Comparison of ENCODE assay signal across 13 mouse cellular contexts in the genomic region with DNA sequence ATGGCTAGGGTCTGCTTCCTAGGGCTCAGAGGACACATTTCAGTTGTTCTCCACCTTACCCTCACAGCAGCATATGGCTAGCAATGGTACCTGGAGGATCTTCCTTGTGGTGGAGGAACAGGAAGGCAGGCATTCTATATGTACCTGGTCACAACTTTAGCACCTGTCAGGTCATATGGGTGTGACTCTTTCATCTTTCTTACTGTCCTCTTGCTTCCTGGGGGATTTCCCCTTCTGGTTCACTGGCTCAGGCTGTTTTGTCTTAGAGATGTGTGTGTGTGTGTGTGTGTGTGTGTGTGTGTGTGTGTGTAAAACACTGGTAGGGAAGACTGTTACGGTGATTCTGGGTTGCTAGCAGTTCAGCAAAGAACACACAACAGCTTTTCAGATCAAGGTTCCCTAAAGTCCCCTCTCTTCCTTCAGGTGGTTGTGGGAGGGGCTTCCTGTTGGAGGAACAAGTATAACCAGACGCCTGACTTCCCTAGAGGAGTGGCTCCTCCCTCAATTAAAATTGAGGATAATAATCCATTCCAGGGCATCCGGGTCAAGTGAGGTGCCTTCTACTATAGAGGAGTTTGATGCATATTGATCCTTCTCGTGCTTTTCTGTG. TPM values are rescaled to one million over a fixed set of nuclear protein-coding genes. Genes with fewer than 3 reads are reported as not detected.
A peak's percentile ranks its signal among the peaks of the same experiment; 100 is the strongest.
DNase-seq lines count a peak whose midpoint lies in the region; ATAC-seq and TF ChIP-seq lines count a peak whose summit lies in the region.
"Had no signal": no experiment of that assay in that cellular context is flagged by ENCODE, and none has a peak within 500 bp of the region (broad histone marks: within the 10 kb centered on the region; RNA-seq: fewer than 3 reads in every experiment).

No protein-coding gene starts in this region.

- no peaks in the 10 kb centered on the region for H3K27me3 ChIP-seq in thymus, adult 2 months (ENCODE audit: control insufficient read depth, insufficient read depth, low read length)
- no peaks in the 10 kb centered on the region for H3K27me3 ChIP-seq in liver, embryonic 11.5 days (replicated peaks; ENCODE audit: control insufficient read depth, insufficient read depth, low read length)
- no peaks in the 10 kb centered on the region for H3K27me3 ChIP-seq in stomach, embryonic 14.5 days (ENCODE audit: control insufficient read depth, insufficient read depth, low read length)
- peaks cover 4% of the 10 kb centered on the region; the same call in 1 of the 2 replicates for H3K27me3 ChIP-seq in heart, embryonic 11.5 days (ENCODE audit: control insufficient read depth, insufficient read depth, low read length)

- H3K27ac ChIP-seq in thymus, adult 2 months (ENCODE audit: control insufficient read depth, insufficient read depth, low read length), result peak overlapping the region; percentile 91
- H3K27ac ChIP-seq in liver, embryonic 11.5 days (ENCODE audit: low read depth, low read length), result peak overlapping the region; percentile 48; the same call in 1 of the 2 replicates
- no peak overlapping the region; the same call in 1 of the 2 replicates for H3K27ac ChIP-seq in stomach, embryonic 14.5 days (ENCODE audit: low read length)
- H3K27ac ChIP-seq in heart, embryonic 11.5 days (ENCODE audit: low read depth, low read length), result no peak overlapping the region
- H3K27ac ChIP-seq: hindbrain, embryonic 14.5 days; limb, embryonic 10.5 days had no signal

- no peak for TF ChIP-seq POLR2A in thymus, adult 2 months (IDR thresholded peaks at IDR 0.05; ENCODE audit: control insufficient read depth, extremely low read depth, insufficient read depth, low read length, poor library complexity)

- H3K9me3 ChIP-seq in liver, embryonic 11.5 days (ENCODE audit: control insufficient read depth, low read length), result no peaks in the 10 kb centered on the region
- no peaks in the 10 kb centered on the region for H3K9me3 ChIP-seq in stomach, embryonic 14.5 days (ENCODE audit: control insufficient read depth, low read depth, low read length)
- H3K9me3 ChIP-seq in heart, embryonic 11.5 days (replicated peaks; ENCODE audit: control insufficient read depth, low read length), result no peaks in the 10 kb centered on the region
- H3K9me3 ChIP-seq: limb, embryonic 10.5 days had no signal

- peak overlapping the region; percentile 94 for H3K4me2 ChIP-seq in liver, embryonic 11.5 days
- peak overlapping the region; percentile 93; the same call in 1 of the 2 replicates for H3K4me2 ChIP-seq in stomach, embryonic 14.5 days (replicated peaks; ENCODE audit: low read depth, low read length)
- H3K4me2 ChIP-seq in heart, embryonic 11.5 days, result no peak overlapping the region
- H3K4me2 ChIP-seq: hindbrain, embryonic 14.5 days had no signal

- H3K4me1 ChIP-seq in thymus, adult 2 months (replicated peaks; ENCODE audit: control insufficient read depth, insufficient read depth, low read length), result peaks cover 42% of the 10 kb centered on the region
- H3K4me1 ChIP-seq in liver, embryonic 11.5 days (replicated peaks; ENCODE audit: control insufficient read depth, insufficient read depth, low read length), result peaks cover 10% of the 10 kb centered on the region
- H3K4me1 ChIP-seq in stomach, embryonic 14.5 days (ENCODE audit: control insufficient read depth, insufficient read depth, low read length), result 0 out of 2 replicates have a peak, but pooled peaks cover 2% of the 10 kb centered on the region
- H3K4me1 ChIP-seq in heart, embryonic 11.5 days (ENCODE audit: control insufficient read depth, insufficient read depth, low read length), result peaks cover 6% of the 10 kb centered on the region; the same call in 1 of the 2 replicates

- peak overlapping the region; percentile 22; the same call in 1 of the 2 replicates for H3K4me3 ChIP-seq in thymus, adult 2 months (ENCODE audit: control insufficient read depth, insufficient read depth, low read length)
- H3K4me3 ChIP-seq in liver, embryonic 11.5 days (ENCODE audit: low read depth, low read length), result no peak overlapping the region
- no peak overlapping the region for H3K4me3 ChIP-seq in stomach, embryonic 14.5 days (ENCODE audit: low read depth, low read length)
- no peak overlapping the region for H3K4me3 ChIP-seq in heart, embryonic 11.5 days (ENCODE audit: low read depth, low read length)
- H3K4me3 ChIP-seq: limb, embryonic 10.5 days had no signal

- no peak for DNase-seq in thymus, adult 2 months
- DNase-seq in thymus, postnatal 25 days, result no peak
- DNase-seq in T-cell, adult 2 months (ENCODE audit: low spot score), result peak; percentile 69
- DNase-seq in liver, embryonic 11.5 days (ENCODE audit: low spot score), result no peak
- DNase-seq in cerebellum, adult 11-12 months, result no peak
- no peak for DNase-seq in adipocyte (ENCODE audit: low spot score)
- DNase-seq: adrenal gland, postnatal 14 days; cerebellum, postnatal 10 days; midbrain, embryonic 14.5 days had no signal

- H3K9ac ChIP-seq in liver, embryonic 11.5 days (ENCODE audit: low read depth, low read length), result no peak overlapping the region
- no peak overlapping the region for H3K9ac ChIP-seq in stomach, embryonic 14.5 days (replicated peaks; ENCODE audit: low read depth, low read length)
- H3K9ac ChIP-seq in heart, embryonic 11.5 days (ENCODE audit: low read depth, low read length), result no peak overlapping the region
- H3K9ac ChIP-seq: hindbrain, embryonic 14.5 days had no signal

- H3K36me3 ChIP-seq in thymus, adult 2 months (ENCODE audit: control insufficient read depth, insufficient read depth, low read length), result no peaks in the 10 kb centered on the region
- H3K36me3 ChIP-seq in liver, embryonic 11.5 days (ENCODE audit: control insufficient read depth, insufficient read depth, low read length), result no peaks in the 10 kb centered on the region
- H3K36me3 ChIP-seq in stomach, embryonic 14.5 days (ENCODE audit: control insufficient read depth, insufficient read depth, low read length), result no peaks in the 10 kb centered on the region
- no peaks in the 10 kb centered on the region for H3K36me3 ChIP-seq in heart, embryonic 11.5 days (ENCODE audit: control insufficient read depth, insufficient read depth, low read length)
- H3K36me3 ChIP-seq: limb, embryonic 10.5 days had no signal

- TF ChIP-seq CTCF in thymus, adult 2 months (IDR thresholded peaks at IDR 0.05; ENCODE audit: borderline replicate concordance, control insufficient read depth, extremely low read depth, insufficient read depth, low read length, poor library complexity), result no peak

- no peak for ATAC-seq in liver, embryonic 11.5 days (replicated peaks; ENCODE audit: low FRiP score)
- ATAC-seq in stomach, embryonic 14.5 days (ENCODE audit: insufficient number of reproducible peaks, insufficient read depth, low FRiP score, low read depth), result 0 out of 2 replicates have a peak, but pooled peaks have one; percentile 19
- ATAC-seq in heart, embryonic 11.5 days (replicated peaks; ENCODE audit: insufficient number of reproducible peaks, low FRiP score, low TSS enrichment), result no peak

- WGBS in thymus, adult 2 months, result 44% methylated on average over 4 of the region's 4 CpGs
- 56% methylated on average over 4 of the region's 4 CpGs for WGBS in liver, embryonic 11.5 days
- WGBS in stomach, embryonic 14.5 days, result 50% methylated on average over 4 of the region's 4 CpGs
- WGBS in heart, embryonic 11.5 days (ENCODE audit: insufficient replicate concordance), result 66% methylated on average over 4 of the region's 4 CpGs

RNA-seq across cellular contexts. Expression of a gene that starts 1.7 kb away (rescaled TPM):
- polyA plus RNA-seq in thymus, adult 2 months (2012; rRNA removed), result 39.5 and 47.6 TPM in 2 replicates
- 5.2 and 6.1 TPM in 2 replicates for polyA plus RNA-seq in liver, embryonic 11.5 days (2014; fragmentation: Nextera tagmentation; extraction: Ambion mirVana)
- polyA plus RNA-seq in stomach, embryonic 14.5 days (2014; fragmentation: Nextera tagmentation; extraction: Ambion mirVana), result 19.0 and 20.4 TPM in 2 replicates
- polyA plus RNA-seq in heart, embryonic 11.5 days (2014; fragmentation: Nextera tagmentation; extraction: Ambion mirVana), result 2.0 and 2.8 TPM in 2 replicates

Comparison
In these comparisons a context has a peak if more than half of its experiments do, and no peak if none do; other contexts are left out.
1. H3K27ac ChIP-seq: peak in thymus, adult 2 months (single experiment) and liver, embryonic 11.5 days (single experiment); none in stomach, embryonic 14.5 days (single experiment) and heart, embryonic 11.5 days (single experiment).